Mouse (Mus musculus) neural tube, embryonic 10.5 days (tissue): ENCODE measurements at regions not wholly inside any gene's neighbourhood (a gene's known extent, or its start where the extent isn't known, plus 50 kb on each side); places are given as distances from the start of the nearest gene placed in this dataset.
A peak's percentile ranks its signal among the peaks of the same experiment; 100 is the strongest.

ENCODE experiments used
- DNase-seq: peaks from one replicate; pipeline ENCODE4 v3.0.0-alpha.2; 2017; ENCODE audit warnings: low spot score; ENCODE audit errors: extremely low spot score

DNA sequence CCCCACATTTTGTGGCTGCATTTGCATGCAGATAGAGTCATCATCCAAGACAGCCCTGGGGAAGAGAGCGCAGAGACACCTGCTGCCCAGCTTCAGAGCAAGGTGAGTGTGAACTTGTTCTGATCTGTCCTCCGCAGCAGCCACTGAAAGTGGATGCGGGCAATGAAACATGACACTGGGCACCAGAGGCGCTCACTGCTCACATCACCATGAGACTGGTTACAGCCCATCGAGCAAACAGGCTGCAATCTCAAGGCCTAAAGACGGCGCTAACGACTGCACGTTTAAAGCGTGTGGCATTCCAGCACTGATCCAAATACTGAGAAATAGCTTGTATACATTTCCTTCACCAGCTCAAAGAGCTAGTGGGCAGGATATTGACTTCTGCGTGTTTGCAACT, 65.8 kb downstream of the Barhl2 start:
- no peak for DNase-seq

GRCm38 (mm10) chr5:106386621-106387020, 71.3 kb downstream of the Barhl2 start:
- no peak for DNase-seq

- DNase-seq = no peak
Observed at GRCm38 (mm10) chr5:106385838-106386237, 72.1 kb downstream of the Barhl2 start.

- no peak for DNase-seq
Observed at GRCm38 (mm10) chr5:106385219-106385618, 72.7 kb downstream of the Barhl2 start.

GRCm38 (mm10) chr5:106384138-106384770, 73.7 kb downstream of the Barhl2 start:
- no peak for DNase-seq

- no peak for DNase-seq
Observed at GRCm38 (mm10) chr5:106381919-106382318, 76.0 kb downstream of the Barhl2 start.

DNA sequence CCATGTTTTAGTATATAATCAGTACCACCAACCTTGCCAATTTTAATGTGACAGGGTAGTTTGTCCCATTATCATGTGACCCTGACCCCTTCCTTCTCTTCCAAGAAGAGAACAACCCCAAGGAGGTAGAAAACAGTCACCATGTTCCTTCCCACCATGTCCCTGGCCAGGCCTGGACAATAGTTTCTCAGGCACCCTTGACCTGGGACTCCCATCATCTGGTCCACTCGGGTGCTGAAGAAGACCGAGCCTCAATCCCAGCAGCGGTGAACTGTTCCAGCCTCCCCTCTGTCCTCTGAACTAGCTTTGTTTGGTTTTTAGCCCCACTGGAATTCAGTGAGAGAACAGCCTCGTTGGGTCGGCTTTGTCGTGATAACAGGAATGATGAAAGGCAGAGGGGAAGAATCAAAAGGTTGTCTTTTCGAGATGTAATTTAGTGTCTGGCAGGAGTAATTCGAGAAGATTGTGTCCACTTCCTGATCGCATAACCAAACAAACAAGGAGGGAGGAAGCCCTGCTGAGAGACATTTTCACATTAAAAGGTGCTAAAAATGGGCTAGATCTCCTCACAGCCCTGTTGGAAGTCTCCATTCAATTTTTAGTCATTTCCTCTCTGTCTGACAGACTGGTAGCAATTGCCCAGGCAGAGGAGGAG, 77.2 kb downstream of the Barhl2 start:
- no peak for DNase-seq

GRCm38 (mm10) chr5:106376781-106377525, 81.0 kb downstream of the Barhl2 start:
- DNase-seq = no peak

- no peak for DNase-seq
Observed at GRCm38 (mm10) chr5:106367831-106368230, 90.1 kb downstream of the Barhl2 start.

GRCm38 (mm10) chr5:106367312-106367711, 90.7 kb downstream of the Barhl2 start:
- DNase-seq = no peak

DNA sequence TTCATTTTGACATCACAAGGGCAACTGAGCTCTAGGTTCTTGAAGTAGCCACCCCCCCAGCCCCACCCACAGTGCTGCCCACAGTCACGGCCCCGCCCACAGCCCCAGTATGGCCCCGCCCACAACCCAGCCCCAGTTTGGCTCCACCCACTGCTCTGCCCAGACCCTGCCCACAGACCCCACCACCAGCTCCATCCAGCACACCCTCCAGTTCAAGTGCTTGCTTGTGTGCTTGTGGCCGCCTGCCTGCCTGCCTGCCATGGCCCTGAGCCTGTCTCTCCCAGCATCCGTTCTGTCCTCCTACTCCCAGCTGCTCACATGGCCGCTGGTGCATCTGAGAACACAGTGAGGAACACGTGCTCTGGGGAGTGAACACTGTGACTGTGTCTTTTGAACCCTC, 92.0 kb downstream of the Barhl2 start:
- no peak for DNase-seq

- no peak for DNase-seq
Observed at GRCm38 (mm10) chr5:106365094-106365493, 92.9 kb downstream of the Barhl2 start.

DNA sequence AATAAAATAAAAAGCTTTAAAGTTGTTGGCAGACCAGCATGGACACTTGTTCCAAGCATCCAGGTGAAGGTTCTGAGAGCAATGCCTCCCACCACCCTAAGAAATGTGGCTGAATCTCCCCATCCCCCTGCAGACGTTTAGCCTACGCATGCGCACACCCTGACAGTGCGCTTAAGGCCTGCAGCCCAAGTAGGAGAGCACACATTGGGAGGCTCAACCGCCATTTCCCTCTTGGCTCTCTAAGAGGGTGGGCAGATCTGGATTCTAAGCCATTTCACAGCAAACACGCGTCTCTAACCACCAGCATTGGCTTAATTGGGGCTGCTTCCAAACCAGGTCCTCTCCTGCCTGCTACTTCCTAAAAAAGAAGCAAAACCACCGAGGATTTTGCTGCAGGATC, 106.6 kb downstream of the Barhl2 start:
- no peak for DNase-seq

DNA sequence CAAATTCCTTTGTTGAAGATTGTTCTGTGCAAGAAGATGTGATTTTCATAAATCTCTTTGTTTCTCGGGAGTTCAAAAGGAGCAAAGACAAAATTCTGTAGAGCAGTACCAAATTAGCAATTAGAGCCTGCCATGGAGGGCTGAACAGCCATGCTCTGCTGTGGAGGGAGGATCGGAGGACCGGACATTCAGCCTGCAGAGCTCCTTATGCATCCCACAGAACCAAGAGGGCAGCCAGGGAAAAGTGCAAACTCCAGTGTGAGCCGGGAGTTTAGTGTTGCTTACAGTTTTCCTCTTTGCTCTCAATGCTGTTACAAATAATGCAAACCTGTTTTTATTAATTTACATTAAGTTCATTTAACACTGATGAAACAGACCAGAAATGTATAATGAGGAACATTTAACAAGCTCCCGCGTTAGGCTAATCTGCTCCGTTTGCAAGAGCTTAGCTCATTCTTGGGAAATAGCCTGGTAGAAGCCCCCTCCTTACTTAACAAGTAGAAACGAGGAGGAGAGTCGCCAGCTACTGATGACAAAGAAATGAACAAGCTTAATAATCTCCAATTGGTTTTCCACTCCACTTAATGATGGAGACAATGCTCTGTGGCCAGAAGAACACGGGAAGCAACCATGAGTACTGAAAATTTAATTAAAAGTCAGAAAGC, 108.0 kb downstream of the Barhl2 start:
- DNase-seq = no peak

DNA sequence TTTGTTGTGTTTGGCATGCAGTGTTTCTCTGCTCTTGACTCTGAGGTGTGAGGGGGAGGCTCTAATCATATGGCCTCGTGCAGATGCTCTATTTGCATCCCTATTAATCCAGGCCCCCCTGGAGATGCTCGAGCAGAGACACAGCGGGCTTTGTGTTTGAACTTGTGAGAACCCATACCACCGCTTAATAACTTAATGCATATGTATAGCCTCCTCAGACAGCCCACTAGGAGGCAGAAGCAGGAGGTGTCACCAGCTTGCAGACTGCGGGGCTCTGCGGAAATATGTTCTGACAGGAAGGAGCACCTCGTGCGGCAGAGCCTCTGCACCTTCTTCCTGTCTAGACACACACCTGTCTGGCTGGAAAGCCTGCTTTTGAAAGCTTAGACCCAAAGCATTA, 113.7 kb downstream of the Barhl2 start:
- DNase-seq = no peak

DNA sequence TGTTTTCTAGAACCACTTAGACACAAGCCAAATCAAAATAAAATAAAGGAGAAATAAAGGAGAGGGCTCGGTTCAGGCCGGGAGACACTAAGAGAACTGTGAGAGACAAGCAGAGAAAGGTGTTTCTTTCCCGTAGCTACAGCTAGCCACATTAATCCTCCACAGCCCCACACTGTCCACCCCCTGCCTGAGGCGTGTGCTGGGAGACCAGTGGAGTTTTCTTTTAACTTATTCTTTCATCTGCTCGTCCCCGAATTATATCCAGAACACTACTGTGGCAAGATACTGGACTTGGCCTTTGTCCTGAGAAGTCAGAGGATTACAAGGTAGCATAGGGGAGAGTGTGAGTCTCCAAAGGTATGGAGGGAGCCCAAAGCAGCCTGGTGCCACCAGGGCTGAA, 114.4 kb downstream of the Barhl2 start:
- no peak for DNase-seq

GRCm38 (mm10) chr5:106341361-106341760, 116.6 kb downstream of the Barhl2 start:
- no peak for DNase-seq

- no peak for DNase-seq
Observed at GRCm38 (mm10) chr5:106335639-106336038, 122.3 kb downstream of the Barhl2 start.

- no peak for DNase-seq
Observed at GRCm38 (mm10) chr5:106327592-106328150, 130.3 kb downstream of the Barhl2 start.

DNA sequence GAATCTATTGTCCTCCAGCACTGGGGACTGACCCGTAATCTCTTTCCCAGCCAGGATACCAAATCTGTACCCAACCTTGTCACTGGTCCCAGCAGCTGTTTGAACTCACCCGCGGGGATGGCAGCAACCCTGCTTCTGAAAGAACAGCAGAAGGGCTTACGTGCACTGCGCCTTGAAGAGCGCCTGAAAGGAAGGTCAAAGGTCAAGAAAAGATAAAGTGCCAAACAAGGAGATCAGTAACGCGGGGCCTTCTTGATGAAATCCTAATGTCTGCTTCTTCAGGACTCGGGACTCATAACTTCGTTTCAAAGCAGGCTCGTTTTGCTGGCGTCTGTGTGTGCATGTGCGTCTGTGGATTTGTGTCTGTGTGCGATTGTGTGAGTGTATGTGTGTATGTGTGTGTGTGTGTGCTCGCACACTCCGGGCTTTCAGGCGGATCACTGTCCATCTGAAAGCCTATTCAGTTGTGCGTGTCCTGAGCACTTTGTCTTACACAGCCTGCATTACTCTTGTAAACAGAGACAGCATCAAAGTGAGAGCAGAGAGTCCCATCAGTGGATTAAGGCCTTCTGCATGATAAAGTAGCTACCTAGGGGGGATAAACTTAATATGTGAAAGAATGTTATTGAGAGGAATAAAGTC, 135.3 kb downstream of the Barhl2 start:
- peak; percentile 24 for DNase-seq

DNA sequence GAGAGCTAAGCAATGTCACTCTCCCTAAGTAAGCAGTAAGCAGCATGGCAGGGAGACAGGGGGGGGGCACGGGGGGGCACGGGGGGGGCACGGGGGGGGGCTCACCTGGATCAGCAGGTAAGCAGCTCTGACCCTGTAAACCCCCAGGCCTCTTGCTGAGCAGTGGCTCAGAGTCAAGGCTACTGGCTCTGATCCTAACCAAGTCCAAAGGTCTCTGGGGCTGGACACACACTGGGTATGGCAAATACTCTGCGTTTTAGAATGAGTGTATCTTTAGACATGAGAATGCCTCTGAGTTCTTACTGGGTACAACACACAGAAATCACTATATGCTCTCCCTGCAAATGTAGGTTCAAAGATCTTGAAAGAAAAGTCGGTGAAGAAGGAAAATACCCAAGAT, 136.5 kb downstream of the Barhl2 start:
- DNase-seq = no peak
